Mouse (Mus musculus) testis, adult 2 months (tissue): Measurements from ENCODE around the gene Rad21l.

ENCODE experiments used
- CTCF ChIP-seq: fragments of 200-500 bp; IDR thresholded peaks from 2 replicates; pipeline ENCODE4 v1.5.1; 2012; ENCODE audit warnings: low read depth, mild to moderate bottlenecking, inconsistent platforms, low read length, moderate library complexity; ENCODE audit not compliant: control insufficient read depth, insufficient read depth, insufficient replicate concordance
- POLR2A ChIP-seq: fragments of 200-500 bp; IDR thresholded peaks from 2 replicates; pipeline ENCODE4 v1.6.1; 2012; ENCODE audit warnings: low read depth, mild to moderate bottlenecking, inconsistent platforms, low read length, moderate library complexity; ENCODE audit not compliant: control insufficient read depth

GRCm38 (mm10) chr2:151603630-151604029, 64.7 kb downstream of the Rad21l start:
- TF ChIP-seq CTCF (no peak), POLR2A (no peak)
